Mouse (Mus musculus): Measurements from ENCODE around the gene Ccdc122.

GRCm38 (mm10) chr14:77150556-77150955 lies 114.0 kb downstream of the Ccdc122 start:
- TF ChIP-seq CTCF (IDR thresholded peaks at IDR 0.05; ENCODE audit: low read depth, low read length) (no peak), POLR2A (IDR thresholded peaks at IDR 0.05; ENCODE audit: extremely low read depth, insufficient read depth, low read length) (no peak)

Data from liver, adult 2 months (tissue).